In the genomic region with DNA sequence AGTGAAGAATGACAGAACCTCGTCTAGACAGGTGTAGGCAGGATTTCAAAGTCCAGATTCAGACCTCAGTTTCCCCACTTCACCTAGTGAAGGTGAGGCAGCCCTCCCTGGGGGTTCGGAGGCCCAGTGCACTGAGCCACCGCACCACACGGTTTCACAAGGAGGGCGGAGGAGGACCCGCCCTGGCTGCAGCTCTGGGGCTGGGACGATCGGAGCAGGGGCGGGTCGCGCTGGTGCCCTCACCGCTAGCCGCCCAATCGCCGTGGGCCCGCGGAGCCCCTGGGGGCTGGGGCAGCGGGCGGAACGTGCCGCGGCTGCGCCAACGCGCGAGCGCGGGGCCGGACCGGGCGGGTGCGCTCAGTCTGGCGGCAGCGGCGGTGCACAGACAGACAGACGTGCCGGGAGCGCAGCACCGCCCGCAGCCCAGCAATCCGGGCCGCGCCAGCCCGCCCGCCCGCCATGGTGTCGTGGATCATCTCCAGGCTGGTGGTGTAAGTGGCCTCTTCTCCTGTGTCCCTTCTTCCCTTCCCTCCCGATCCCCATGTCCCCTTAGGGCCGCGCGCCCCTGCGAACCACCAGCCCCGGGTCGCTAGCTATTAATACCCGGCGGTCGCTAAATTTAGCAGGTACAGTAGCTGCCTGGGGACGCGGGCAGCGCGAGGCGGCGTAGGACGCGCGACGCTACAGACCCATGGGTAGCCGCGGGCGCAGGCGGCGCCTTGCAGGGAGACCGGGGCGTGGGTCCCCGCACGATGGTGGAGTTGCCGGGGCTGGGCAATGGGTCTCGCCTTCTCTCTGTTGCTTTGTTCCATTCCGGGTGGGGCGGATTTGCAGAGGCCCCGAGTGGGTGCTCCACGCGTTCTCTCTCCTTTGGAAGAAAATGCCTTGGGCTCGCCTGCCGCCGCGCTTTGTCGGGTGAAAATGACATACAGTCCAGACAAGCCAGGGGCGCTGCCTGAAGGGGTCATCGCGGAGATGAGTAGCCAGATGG, we compare ENCODE assay signal across 8 mouse cellular contexts. TPM values are rescaled to one million over a fixed set of nuclear protein-coding genes. Genes with fewer than 3 reads are reported as not detected.
DNase-seq lines count a peak whose midpoint lies in the region; ATAC-seq lines count a peak whose summit lies in the region.

A gene (plus strand): TSS at position 51 of the 991 bp plus-strand sequence.

- peak within 1 kb of the TSS; percentile 56 for H3K9ac ChIP-seq in embryonic facial prominence, embryonic 12.5 days
- H3K9ac ChIP-seq in kidney, embryonic 16.5 days (replicated peaks; ENCODE audit: low read length): peak within 1 kb of the TSS; percentile 58
- peak within 1 kb of the TSS; percentile 66 for H3K9ac ChIP-seq in liver, embryonic 11.5 days (ENCODE audit: low read depth, low read length)
- peak within 1 kb of the TSS; percentile 97 for H3K9ac ChIP-seq in neural tube, embryonic 13.5 days

- peak within 1 kb of the TSS; percentile 89 for H3K4me2 ChIP-seq in embryonic facial prominence, embryonic 12.5 days (replicated peaks)
- peak within 1 kb of the TSS; percentile 91 for H3K4me2 ChIP-seq in kidney, embryonic 16.5 days (replicated peaks; ENCODE audit: low read depth, low read length)
- H3K4me2 ChIP-seq in liver, embryonic 11.5 days: peak within 1 kb of the TSS; percentile 99
- peak within 1 kb of the TSS; percentile 71 for H3K4me2 ChIP-seq in neural tube, embryonic 13.5 days

- DNase-seq in urinary bladder, adult 18-20 months (ENCODE audit: low spot score in 2 of 2): peak; percentile 15 to 20
- no peak for DNase-seq in urinary bladder, postnatal 10 days (ENCODE audit: low spot score)
- DNase-seq in heart, adult 8-10 months (ENCODE audit: low spot score): peak; percentile 13
- DNase-seq in liver, embryonic 11.5 days (ENCODE audit: low spot score): peak; percentile 69
- DNase-seq in thymus, postnatal 36 days: peak; percentile 57 to 75

- ATAC-seq in embryonic facial prominence, embryonic 12.5 days (ENCODE audit: insufficient number of reproducible peaks, insufficient read depth, low FRiP score, low TSS enrichment): peak; percentile 86
- ATAC-seq in kidney, embryonic 16.5 days (ENCODE audit: low FRiP score, low TSS enrichment): peak; percentile 94
- peak; percentile 94 for ATAC-seq in liver, embryonic 11.5 days (replicated peaks; ENCODE audit: low FRiP score)
- ATAC-seq in neural tube, embryonic 13.5 days (ENCODE audit: low read depth): peak; percentile 92

- no peaks in the 10 kb centered on the region for H3K4me1 ChIP-seq in embryonic facial prominence, embryonic 12.5 days
- H3K4me1 ChIP-seq in kidney, embryonic 16.5 days (ENCODE audit: insufficient read depth, low read length): peaks cover 16% of the 10 kb centered on the region
- H3K4me1 ChIP-seq in liver, embryonic 11.5 days (replicated peaks; ENCODE audit: control insufficient read depth, insufficient read depth, low read length): peaks cover 8% of the 10 kb centered on the region; the same call in 1 of the 2 replicates
- peaks cover 38% of the 10 kb centered on the region for H3K4me1 ChIP-seq in neural tube, embryonic 13.5 days (replicated peaks)

- under 1% methylated on average over 57 of the region's 91 CpGs for WGBS in embryonic facial prominence, embryonic 12.5 days
- under 1% methylated on average over 82 of the region's 91 CpGs for WGBS in kidney, embryonic 16.5 days
- under 1% methylated on average over 88 of the region's 91 CpGs for WGBS in liver, embryonic 11.5 days
- under 1% methylated on average over 78 of the region's 91 CpGs for WGBS in neural tube, embryonic 13.5 days

- no peaks in the 10 kb centered on the region for H3K36me3 ChIP-seq in embryonic facial prominence, embryonic 12.5 days
- no peaks in the 10 kb centered on the region for H3K36me3 ChIP-seq in kidney, embryonic 16.5 days (ENCODE audit: insufficient read depth, low read length)
- no peaks in the 10 kb centered on the region for H3K36me3 ChIP-seq in liver, embryonic 11.5 days (ENCODE audit: control insufficient read depth, insufficient read depth, low read length)
- peaks cover 13% of the 10 kb centered on the region for H3K36me3 ChIP-seq in neural tube, embryonic 13.5 days

- H3K27ac ChIP-seq in embryonic facial prominence, embryonic 12.5 days: 0 out of 2 replicates have a peak within 1 kb of the TSS, but pooled peaks have one; percentile 23
- no peak within 1 kb of the TSS for H3K27ac ChIP-seq in kidney, embryonic 16.5 days (ENCODE audit: low read length)
- H3K27ac ChIP-seq in liver, embryonic 11.5 days (ENCODE audit: low read depth, low read length): no peak within 1 kb of the TSS
- peak within 1 kb of the TSS; percentile 93 for H3K27ac ChIP-seq in neural tube, embryonic 13.5 days (replicated peaks)

- H3K4me3 ChIP-seq in embryonic facial prominence, embryonic 12.5 days: peak within 1 kb of the TSS; percentile 66
- peak within 1 kb of the TSS; percentile 58 for H3K4me3 ChIP-seq in kidney, embryonic 16.5 days (ENCODE audit: low read length)
- H3K4me3 ChIP-seq in liver, embryonic 11.5 days (ENCODE audit: low read depth, low read length): peak within 1 kb of the TSS; percentile 77
- peak within 1 kb of the TSS; percentile 75 for H3K4me3 ChIP-seq in neural tube, embryonic 13.5 days

- peaks cover 35% of the 10 kb centered on the region for H3K27me3 ChIP-seq in embryonic facial prominence, embryonic 12.5 days
- peaks cover 21% of the 10 kb centered on the region; the same call in 1 of the 2 replicates for H3K27me3 ChIP-seq in kidney, embryonic 16.5 days (ENCODE audit: insufficient read depth, low read length)
- H3K27me3 ChIP-seq in liver, embryonic 11.5 days (replicated peaks; ENCODE audit: control insufficient read depth, insufficient read depth, low read length): peaks cover 30% of the 10 kb centered on the region
- 0 out of 2 replicates have a peak, but pooled peaks cover 3% of the 10 kb centered on the region for H3K27me3 ChIP-seq in neural tube, embryonic 13.5 days

- H3K9me3 ChIP-seq in embryonic facial prominence, embryonic 12.5 days: no peaks in the 10 kb centered on the region
- 0 out of 2 replicates have a peak, but pooled peaks cover 3% of the 10 kb centered on the region for H3K9me3 ChIP-seq in kidney, embryonic 16.5 days (ENCODE audit: low read length)
- no peaks in the 10 kb centered on the region for H3K9me3 ChIP-seq in liver, embryonic 11.5 days (ENCODE audit: control insufficient read depth, low read length)
- H3K9me3 ChIP-seq in neural tube, embryonic 13.5 days: no peaks in the 10 kb centered on the region

RNA-seq across cellular contexts. Expression of the gene that starts here (rescaled TPM):
- 17.6 and 19.6 TPM in 2 replicates for polyA plus RNA-seq in embryonic facial prominence, embryonic 12.5 days (2016; fragmentation: Nextera tagmentation; extraction: Ambion mirVana)
- total RNA-seq in heart, adult 8-10 months (2022): 10 to 100 TPM; 16.2 to 20.0 (median 18.0) TPM
- 14.1 and 14.6 TPM in 2 replicates for polyA plus RNA-seq in kidney, embryonic 16.5 days (2015; fragmentation: Nextera tagmentation; extraction: Ambion mirVana)
- polyA plus RNA-seq in liver, embryonic 11.5 days (2014; fragmentation: Nextera tagmentation; extraction: Ambion mirVana): 11.1 and 12.2 TPM in 2 replicates
- 248 and 260 TPM in 2 replicates for polyA plus RNA-seq in neural tube, embryonic 13.5 days (2015; fragmentation: Nextera tagmentation; extraction: Ambion mirVana)

Comparison
In these comparisons a context has a peak if more than half of its experiments do, and no peak if none do; other contexts are left out.
1. RNA of the gene that starts here (polyA plus RNA-seq): 248 to 260 TPM in neural tube, embryonic 13.5 days; 17.6 to 19.6 TPM in embryonic facial prominence, embryonic 12.5 days, 14.1 to 14.6 TPM in kidney, embryonic 16.5 days and 11.1 to 12.2 TPM in liver, embryonic 11.5 days; every median in the first group is over 10 times any median in the second.
2. H3K27ac ChIP-seq: peak in embryonic facial prominence, embryonic 12.5 days (single experiment) and neural tube, embryonic 13.5 days (single experiment); none in kidney, embryonic 16.5 days (single experiment) and liver, embryonic 11.5 days (single experiment).
3. Peak in every context shown above with its lines, with median percentiles within 50 percentile points of each other: ATAC-seq, H3K4me2 ChIP-seq, H3K4me3 ChIP-seq and H3K9ac ChIP-seq.